Mouse (Mus musculus) midbrain, postnatal 0 days (tissue): ENCODE measurements at regions not wholly inside any gene's neighbourhood (a gene's known extent, or its start where the extent isn't known, plus 50 kb on each side); places are given as distances from the start of the nearest gene placed in this dataset.

Experiments
- ATAC-seq: fragments of 200-750 bp; cut with Nextera tagmentation; 2 replicates; pipeline ENCODE4 v1.8.0; 2017; ENCODE audit warnings: moderate number of reproducible peaks, mild to moderate bottlenecking, moderate TSS enrichment, moderate library complexity; ENCODE audit not compliant: low FRiP score
- DNase-seq: peaks from one replicate; pipeline ENCODE4 v3.0.0-alpha.2; 2015; ENCODE audit warnings: low spot score
- H3K27ac ChIP-seq: fragments of 300-500 bp; sonication (generic); 2 replicates; pipeline ENCODE4 v1.5.1; 2014; ENCODE audit warnings: low read depth, mild to moderate bottlenecking, low read length, mixed read lengths
- H3K27me3 ChIP-seq: fragments of 300-500 bp; sonication (generic); 2 replicates; pipeline ENCODE4 v1.6.1; 2014; ENCODE audit warnings: low read length, control low read depth, mixed read lengths; ENCODE audit not compliant: insufficient read depth
- H3K36me3 ChIP-seq: fragments of 300-500 bp; sonication (generic); 2 replicates; pipeline ENCODE4 v1.6.1; 2014; ENCODE audit warnings: low read length, control low read depth, mixed read lengths; ENCODE audit not compliant: insufficient read depth
- H3K4me1 ChIP-seq: fragments of 300-500 bp; sonication (generic); 2 replicates; pipeline ENCODE4 v1.6.1; 2014; ENCODE audit warnings: mild to moderate bottlenecking, control low read depth, antibody characterized with exemption, low read length, mixed read lengths; ENCODE audit not compliant: insufficient read depth
- H3K4me2 ChIP-seq: fragments of 300-500 bp; sonication (generic); 2 replicates; pipeline ENCODE4 v1.6.1; 2014; ENCODE audit warnings: low read depth, mild to moderate bottlenecking, low read length, mixed read lengths; ENCODE audit not compliant: poor library complexity, severe bottlenecking
- H3K4me3 ChIP-seq: fragments of 300-500 bp; sonication (generic); 2 replicates; pipeline ENCODE4 v1.5.1; 2014; ENCODE audit warnings: low read depth, mild to moderate bottlenecking, low read length, moderate library complexity
- H3K9ac ChIP-seq: fragments of 300-500 bp; sonication (generic); replicated peaks from 2 replicates; pipeline ENCODE4 v1.6.1; 2014; ENCODE audit warnings: mild to moderate bottlenecking, low read length, moderate library complexity, mixed read lengths; ENCODE audit not compliant: poor library complexity, severe bottlenecking
- H3K9me3 ChIP-seq: fragments of 300-500 bp; sonication (generic); 2 replicates; pipeline ENCODE4 v1.6.1; 2016; ENCODE audit warnings: low read length, control low read depth
- CTCF ChIP-seq: IDR thresholded peaks from 2 replicates; pipeline ENCODE4 v1.5.1; 2016; ENCODE audit warnings: antibody characterized with exemption, mild to moderate bottlenecking
- WGBS: fragments of 180-500 bp; shearing (Covaris S2); extraction: QIAGEN DNeasy Blood & Tissue Kit; methylation state at CpG from one replicate; pipeline ENCODE4 v1.1.7; 2014; 5-methylcytosine and 5-hydroxymethylcytosine counted together

DNA sequence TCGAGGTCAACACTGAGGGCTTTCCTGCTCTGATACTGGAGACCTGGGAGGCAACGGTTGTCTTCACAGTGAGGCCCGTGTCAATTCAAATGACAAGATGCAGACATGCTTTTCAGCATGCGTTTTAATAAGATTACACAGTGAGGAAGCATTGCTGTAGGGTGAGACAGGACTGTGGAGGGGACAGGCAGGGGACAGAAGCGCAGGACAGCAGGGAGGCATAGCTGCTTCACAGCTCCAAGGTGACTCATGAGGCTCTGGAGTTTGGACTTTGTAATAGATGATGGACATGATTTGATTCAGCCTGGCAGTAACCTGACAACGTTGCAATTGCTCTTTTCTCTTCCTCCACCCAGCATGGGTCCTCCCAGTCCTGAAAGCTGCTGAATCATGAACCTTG is 343.3 kb downstream of the Med10 start:
- no peak for TF ChIP-seq CTCF
- Histone ChIP-seq H3K4me1 (peaks cover 3% of the 10 kb centered on the region; the same call in 1 of the 2 replicates), H3K27ac (no peak overlapping the region), H3K4me2 (no peak overlapping the region), H3K9me3 (no peaks in the 10 kb centered on the region), H3K36me3 (no peaks in the 10 kb centered on the region), H3K9ac (no peak overlapping the region), H3K4me3 (no peak overlapping the region), H3K27me3 (no peaks in the 10 kb centered on the region)
- ATAC-seq = no peak
- 27% methylated on average over 6 of the region's 6 CpGs for WGBS
- DNase-seq = no peak

DNA sequence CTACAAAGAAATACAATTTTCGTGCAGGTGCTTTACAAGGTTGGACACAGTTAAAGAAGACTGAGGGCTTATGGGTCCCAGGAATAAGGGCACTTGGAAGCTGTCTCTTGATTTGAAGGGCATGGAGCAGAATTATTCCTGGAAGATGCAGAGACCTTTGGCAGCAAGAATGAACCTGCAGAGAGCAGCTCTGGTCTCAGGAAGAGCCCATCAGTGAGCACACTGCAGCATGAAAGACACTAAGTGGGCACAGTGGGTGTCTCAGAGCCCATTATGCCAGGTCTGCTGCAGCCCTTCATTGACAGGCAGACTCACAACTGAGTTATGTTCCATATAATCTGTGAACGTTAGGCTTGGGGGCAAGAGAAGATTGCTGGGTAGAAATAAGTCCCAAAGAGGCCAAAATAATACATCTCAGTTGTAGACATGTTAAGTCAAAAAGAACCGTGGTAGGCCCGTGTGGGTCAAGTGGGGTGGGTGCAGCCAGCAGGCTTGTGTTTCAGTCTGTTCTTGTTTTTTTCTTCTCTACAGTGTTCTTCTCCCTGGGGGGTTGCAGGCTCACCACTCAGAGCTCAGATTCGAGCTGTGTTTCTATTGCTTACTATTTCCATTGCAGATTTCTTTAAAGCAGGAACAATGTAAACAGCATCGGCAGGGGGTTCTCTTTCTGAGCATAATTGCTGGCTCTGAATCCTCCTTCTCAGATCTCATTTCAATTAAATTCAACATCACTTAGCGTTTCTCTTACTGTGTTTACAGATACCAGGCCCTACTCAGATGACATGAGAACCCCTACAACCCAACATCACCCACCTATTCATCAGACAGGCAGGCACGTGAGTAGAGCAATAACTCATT is 347.1 kb downstream of the Med10 start:
- H3K27me3 ChIP-seq = no peaks in the 10 kb centered on the region
- WGBS = 21% methylated on average over 8 of the region's 8 CpGs
- H3K4me1 ChIP-seq = peaks cover 3% of the 10 kb centered on the region; the same call in 1 of the 2 replicates
- no peak for TF ChIP-seq CTCF
- no peaks in the 10 kb centered on the region for H3K9me3 ChIP-seq
- ATAC-seq (no peak), DNase-seq (no peak)
- no peak overlapping the region for H3K27ac ChIP-seq
- H3K9ac ChIP-seq = no peak overlapping the region
- H3K36me3 ChIP-seq = no peaks in the 10 kb centered on the region
- no peak overlapping the region for H3K4me2 ChIP-seq
- no peak overlapping the region for H3K4me3 ChIP-seq

DNA sequence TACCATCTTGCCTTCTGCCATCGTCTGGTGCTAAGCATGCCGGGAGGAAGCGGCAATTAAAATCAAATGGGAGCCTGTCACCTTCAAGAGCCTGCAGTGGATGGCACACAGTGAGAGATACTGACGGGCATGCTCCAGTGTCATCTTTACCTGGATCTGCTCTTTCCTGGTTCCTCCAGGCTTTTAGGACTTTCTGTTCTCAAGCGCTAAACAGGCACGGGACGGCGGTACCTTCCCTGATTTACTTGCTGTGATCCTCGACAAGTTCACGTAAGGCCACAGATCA is 347.6 kb downstream of the Med10 start:
- TF ChIP-seq CTCF = no peak
- 30% methylated on average over 10 of the region's 10 CpGs for WGBS
- Histone ChIP-seq H3K36me3 (no peaks in the 10 kb centered on the region), H3K4me3 (no peak overlapping the region), H3K27me3 (no peaks in the 10 kb centered on the region), H3K4me2 (no peak overlapping the region), H3K4me1 (peaks cover 3% of the 10 kb centered on the region; the same call in 1 of the 2 replicates), H3K9ac (no peak overlapping the region), H3K9me3 (no peaks in the 10 kb centered on the region), H3K27ac (no peak overlapping the region)
- ATAC-seq = no peak
- DNase-seq = no peak

DNA sequence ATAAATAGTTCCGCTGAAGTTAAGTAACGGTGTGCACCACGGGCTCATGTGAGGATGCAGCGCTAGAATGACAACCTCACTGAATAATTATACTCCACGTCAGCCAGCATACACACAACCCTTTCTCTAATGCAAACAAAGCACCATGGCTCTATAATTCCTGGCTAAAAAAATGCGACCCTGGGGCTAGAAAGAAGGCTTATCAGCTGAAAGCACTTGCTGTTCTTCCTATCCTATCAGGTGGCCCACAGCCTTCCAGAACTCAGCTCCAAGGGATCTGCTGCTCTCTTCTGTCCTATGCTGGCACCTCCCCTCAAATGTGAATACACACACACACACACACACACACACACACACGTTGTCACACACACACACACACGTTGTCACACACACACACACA is 350.9 kb downstream of the Med10 start:
- DNase-seq (no peak), ATAC-seq (no peak)

DNA sequence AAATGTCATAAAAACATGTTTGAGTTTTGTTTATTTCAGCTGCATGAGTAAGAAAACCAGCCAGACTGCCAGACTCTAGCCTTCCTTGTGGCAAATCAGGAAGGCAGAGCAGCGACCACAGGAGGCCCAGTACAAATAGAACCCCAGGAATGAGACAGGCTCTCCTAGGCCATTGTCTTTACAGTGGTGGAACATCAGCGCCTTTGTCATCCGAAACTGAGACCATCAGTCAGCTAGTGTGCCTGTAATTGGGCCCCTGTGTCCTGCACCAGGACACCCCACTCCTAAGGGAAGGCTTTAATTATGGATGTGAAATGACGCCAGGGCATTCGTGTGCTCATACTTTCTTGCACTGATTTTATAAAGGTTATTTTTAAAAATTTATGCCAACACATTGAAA is 353.4 kb downstream of the Med10 start:
- no peak for ATAC-seq
- no peak for DNase-seq
- H3K27ac ChIP-seq = no peak overlapping the region
- no peak overlapping the region for H3K4me2 ChIP-seq
- no peaks in the 10 kb centered on the region for H3K36me3 ChIP-seq
- 51% methylated on average over 5 of the region's 5 CpGs for WGBS
- no peaks in the 10 kb centered on the region for H3K9me3 ChIP-seq
- H3K4me3 ChIP-seq = no peak overlapping the region
- TF ChIP-seq CTCF = no peak
- no peaks in the 10 kb centered on the region for H3K4me1 ChIP-seq
- no peaks in the 10 kb centered on the region for H3K27me3 ChIP-seq
- no peak overlapping the region for H3K9ac ChIP-seq

More for the DNA sequence above, 350.9 kb downstream of the Med10 start:
- Histone ChIP-seq H3K4me2 (no peak overlapping the region), H3K4me3 (no peak overlapping the region), H3K36me3 (no peaks in the 10 kb centered on the region), H3K4me1 (no peaks in the 10 kb centered on the region), H3K9ac (no peak overlapping the region), H3K27me3 (no peaks in the 10 kb centered on the region), H3K9me3 (no peaks in the 10 kb centered on the region), H3K27ac (no peak overlapping the region)
- 57% methylated on average over 8 of the region's 8 CpGs for WGBS
- TF ChIP-seq CTCF = no peak

DNA sequence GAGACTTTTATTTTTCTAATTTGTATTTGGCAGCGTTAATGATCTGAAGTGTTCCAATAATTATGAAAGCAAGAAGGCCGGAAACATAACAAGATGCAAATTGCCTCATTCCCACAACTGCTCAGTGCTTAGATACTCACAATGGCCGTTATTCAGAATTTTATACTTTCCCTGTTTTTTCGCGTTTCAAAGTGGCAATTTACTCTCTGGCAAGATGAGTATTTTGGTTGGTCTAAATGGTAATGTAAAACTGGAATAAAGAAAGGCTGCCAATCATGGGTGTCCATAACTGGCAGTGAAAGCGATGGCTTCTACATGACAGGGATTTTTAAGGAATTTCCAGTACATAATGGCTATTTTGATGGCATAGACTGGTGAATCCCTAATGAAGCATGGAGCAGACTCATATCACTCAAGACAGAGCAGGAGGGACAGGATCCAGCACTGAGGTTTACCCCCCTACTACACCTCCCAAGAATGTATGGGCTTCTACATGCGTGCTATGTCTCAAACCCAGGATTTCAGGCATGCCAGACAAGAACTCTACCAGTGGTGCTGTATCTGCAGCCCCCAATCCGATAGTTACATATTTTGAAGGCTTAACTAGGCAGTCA is 354.9 kb downstream of the Med10 start:
- no peak overlapping the region for H3K27ac ChIP-seq
- no peaks in the 10 kb centered on the region for H3K9me3 ChIP-seq
- H3K4me3 ChIP-seq = no peak overlapping the region
- no peaks in the 10 kb centered on the region for H3K27me3 ChIP-seq
- no peak overlapping the region for H3K4me2 ChIP-seq
- DNase-seq (no peak), ATAC-seq (no peak)
- 85% methylated on average over 8 of the region's 8 CpGs for WGBS
- no peak overlapping the region for H3K9ac ChIP-seq
- H3K36me3 ChIP-seq = no peaks in the 10 kb centered on the region
- TF ChIP-seq CTCF = no peak
- no peaks in the 10 kb centered on the region for H3K4me1 ChIP-seq
